Mouse (Mus musculus) heart, embryonic 12.5 days (tissue): ENCODE data around the gene Syne1. TPM values are rescaled to one million over a fixed set of nuclear protein-coding genes. Genes with fewer than 3 reads are reported as not detected.

Experiments used
- ATAC-seq: fragments of 200-750 bp; cut with Nextera tagmentation; 2 replicates; pipeline ENCODE4 v1.8.0; 2017; ENCODE audit warnings: moderate TSS enrichment, moderate library complexity; ENCODE audit not compliant: insufficient number of reproducible peaks, low FRiP score
- H3K27ac ChIP-seq: fragments of 300-500 bp; sonication (generic); 2 replicates; pipeline ENCODE4 v1.5.1; 2016; ENCODE audit warnings: mild to moderate bottlenecking, moderate library complexity; ENCODE audit not compliant: poor library complexity, severe bottlenecking
- H3K27me3 ChIP-seq: fragments of 300-500 bp; sonication (generic); replicated peaks from 2 replicates; pipeline ENCODE4 v1.6.1; 2016; ENCODE audit warnings: mild to moderate bottlenecking, moderate library complexity
- H3K36me3 ChIP-seq: fragments of 300-500 bp; sonication (generic); 2 replicates; pipeline ENCODE4 v1.6.1; 2016; ENCODE audit warnings: mild to moderate bottlenecking, moderate library complexity
- H3K4me1 ChIP-seq: fragments of 300-500 bp; sonication (generic); replicated peaks from 2 replicates; pipeline ENCODE4 v1.6.1; 2016; ENCODE audit warnings: mild to moderate bottlenecking
- H3K4me2 ChIP-seq: fragments of 300-500 bp; sonication (generic); 2 replicates; pipeline ENCODE4 v1.6.1; 2016; ENCODE audit warnings: mild to moderate bottlenecking, moderate library complexity
- H3K4me3 ChIP-seq: fragments of 300-500 bp; sonication (generic); 2 replicates; pipeline ENCODE4 v1.5.1; 2016; ENCODE audit warnings: mild to moderate bottlenecking
- H3K9ac ChIP-seq: fragments of 300-500 bp; sonication (generic); 2 replicates; pipeline ENCODE4 v1.6.1; 2016; ENCODE audit warnings: mild to moderate bottlenecking, moderate library complexity
- H3K9me3 ChIP-seq: fragments of 300-500 bp; sonication (generic); replicated peaks from 2 replicates; pipeline ENCODE4 v1.6.1; 2016; ENCODE audit warnings: mild to moderate bottlenecking, moderate library complexity
- WGBS: fragments of 180-500 bp; shearing (Covaris S2); methylation state at CpG from one replicate; pipeline ENCODE4 v1.1.7; 2016; 5-methylcytosine and 5-hydroxymethylcytosine counted together
- polyA plus RNA-seq: library from polyadenylated mRNA; unstranded; fragments of >200 nt; fragmentation: Nextera tagmentation; extraction: Ambion mirVana; gene quantifications from 2 replicates; pipeline ENCODE4 v1.2.1, GENCODE M21; 2016

Gene Syne1
- polyA plus RNA-seq, 1 experiment from 2014 or later, result 18.0 TPM

GRCm38 (mm10) chr10:5086329-5086728, 465.0 kb downstream of the Syne1 start:
- WGBS, result 73% methylated on average over 6 of the region's 6 CpGs
- Histone ChIP-seq H3K27ac (no peak overlapping the region), H3K36me3 (peaks cover 26% of the 10 kb centered on the region), H3K9me3 (no peaks in the 10 kb centered on the region), H3K4me1 (no peaks in the 10 kb centered on the region), H3K27me3 (no peaks in the 10 kb centered on the region), H3K4me2 (no peak overlapping the region), H3K4me3 (no peak overlapping the region), H3K9ac (no peak overlapping the region)
- no peak for ATAC-seq

GRCm38 (mm10) chr10:5085792-5086191, 465.5 kb downstream of the Syne1 start:
- WGBS, result 78% methylated on average over 5 of the region's 5 CpGs
- H3K4me2 ChIP-seq, result no peak overlapping the region

GRCm38 (mm10) chr10:5083716-5084115, 467.6 kb downstream of the Syne1 start:
- peaks cover 26% of the 10 kb centered on the region for H3K36me3 ChIP-seq
- no peaks in the 10 kb centered on the region for H3K9me3 ChIP-seq
- no peaks in the 10 kb centered on the region for H3K4me1 ChIP-seq
- no peak overlapping the region for H3K4me2 ChIP-seq
- 75% methylated on average over 6 of the region's 6 CpGs for WGBS
- no peak overlapping the region for H3K9ac ChIP-seq
- H3K4me3 ChIP-seq, result no peak overlapping the region
- H3K27ac ChIP-seq, result no peak overlapping the region
- H3K27me3 ChIP-seq, result no peaks in the 10 kb centered on the region
- no peak for ATAC-seq

More at GRCm38 (mm10) chr10:5085792-5086191, 465.5 kb downstream of the Syne1 start:
- Histone ChIP-seq H3K9ac (no peak overlapping the region), H3K4me1 (no peaks in the 10 kb centered on the region), H3K36me3 (peaks cover 26% of the 10 kb centered on the region), H3K27me3 (no peaks in the 10 kb centered on the region), H3K27ac (no peak overlapping the region), H3K4me3 (no peak overlapping the region), H3K9me3 (no peaks in the 10 kb centered on the region)
- ATAC-seq, result no peak

GRCm38 (mm10) chr10:5079945-5080468, 471.3 kb downstream of the Syne1 start:
- no peak for ATAC-seq
- H3K9ac ChIP-seq, result no peak overlapping the region
- no peaks in the 10 kb centered on the region for H3K9me3 ChIP-seq
- H3K27ac ChIP-seq, result no peak overlapping the region
- no peaks in the 10 kb centered on the region for H3K4me1 ChIP-seq
- H3K4me3 ChIP-seq, result no peak overlapping the region
- H3K4me2 ChIP-seq, result no peak overlapping the region
- WGBS, result 58% methylated on average over 9 of the region's 9 CpGs
- no peaks in the 10 kb centered on the region for H3K27me3 ChIP-seq
- H3K36me3 ChIP-seq, result peaks cover 16% of the 10 kb centered on the region

GRCm38 (mm10) chr10:5075724-5076123, 475.6 kb downstream of the Syne1 start:
- whole genome bisulfite sequencing, result 82% methylated on average over 7 of the region's 7 CpGs
- no peak overlapping the region for H3K9ac ChIP-seq
- H3K27ac ChIP-seq, result no peak overlapping the region
- peaks cover 25% of the 10 kb centered on the region; the same call in 1 of the 2 replicates for H3K36me3 ChIP-seq
- no peak overlapping the region for H3K4me2 ChIP-seq
- no peaks in the 10 kb centered on the region for H3K9me3 ChIP-seq
- no peaks in the 10 kb centered on the region for H3K27me3 ChIP-seq
- no peak for ATAC-seq
- no peaks in the 10 kb centered on the region for H3K4me1 ChIP-seq
- no peak overlapping the region for H3K4me3 ChIP-seq

- no peak overlapping the region for H3K4me3 ChIP-seq
- ATAC-seq, result no peak
Observed at GRCm38 (mm10) chr10:5072054-5072453, 479.2 kb downstream of the Syne1 start.

GRCm38 (mm10) chr10:5070941-5071231, 480.4 kb downstream of the Syne1 start:
- Histone ChIP-seq H3K9ac (no peak overlapping the region), H3K27ac (no peak overlapping the region), H3K4me3 (no peak overlapping the region), H3K4me2 (no peak overlapping the region), H3K36me3 (peaks cover 28% of the 10 kb centered on the region; the same call in 1 of the 2 replicates), H3K4me1 (no peaks in the 10 kb centered on the region), H3K27me3 (no peaks in the 10 kb centered on the region), H3K9me3 (no peaks in the 10 kb centered on the region)
- ATAC-seq, result no peak
- 81% methylated on average over 3 of the region's 3 CpGs for WGBS

More at GRCm38 (mm10) chr10:5072054-5072453, 479.2 kb downstream of the Syne1 start:
- H3K27me3 ChIP-seq, result no peaks in the 10 kb centered on the region
- H3K9me3 ChIP-seq, result no peaks in the 10 kb centered on the region
- H3K4me1 ChIP-seq, result no peaks in the 10 kb centered on the region
- no peak overlapping the region for H3K4me2 ChIP-seq
- no peak overlapping the region for H3K27ac ChIP-seq
- WGBS, result 83% methylated on average over 8 of the region's 8 CpGs
- no peak overlapping the region for H3K9ac ChIP-seq
- peaks cover 27% of the 10 kb centered on the region; the same call in 1 of the 2 replicates for H3K36me3 ChIP-seq

- Histone ChIP-seq H3K4me3 (no peak overlapping the region), H3K4me1 (no peaks in the 10 kb centered on the region), H3K27me3 (no peaks in the 10 kb centered on the region), H3K36me3 (peaks cover 23% of the 10 kb centered on the region; the same call in 1 of the 2 replicates), H3K4me2 (peak overlapping the region; percentile 20; the same call in 1 of the 2 replicates), H3K27ac (peak overlapping the region; percentile 51), H3K9me3 (no peaks in the 10 kb centered on the region), H3K9ac (no peak overlapping the region)
- WGBS, result 88% methylated on average over 11 of the region's 11 CpGs
- ATAC-seq, result no peak
Observed at GRCm38 (mm10) chr10:5070168-5070940, 480.9 kb downstream of the Syne1 start.

GRCm38 (mm10) chr10:5068676-5069265, 482.5 kb downstream of the Syne1 start, which contains the start of gene Gm10097:
Gm10097 (plus strand) TSS chr10:5069192.
- Histone ChIP-seq H3K4me3 (peak within 1 kb of the TSS; percentile 22), H3K9ac (peak within 1 kb of the TSS; percentile 47; the same call in 1 of the 2 replicates), H3K36me3 (peaks cover 20% of the 10 kb centered on the region; the same call in 1 of the 2 replicates), H3K4me1 (0 out of 2 replicates have a peak, but pooled peaks cover under 1% of the 10 kb centered on the region), H3K27ac (peak within 1 kb of the TSS; percentile 89), H3K4me2 (peak within 1 kb of the TSS; percentile 52), H3K27me3 (no peaks in the 10 kb centered on the region), H3K9me3 (no peaks in the 10 kb centered on the region)
- 55% methylated on average over 14 of the region's 14 CpGs for WGBS
- peak; percentile 74 for ATAC-seq

- peaks cover 24% of the 10 kb centered on the region; the same call in 1 of the 2 replicates for H3K36me3 ChIP-seq
- no peak for ATAC-seq
- no peak overlapping the region for H3K4me2 ChIP-seq
- H3K27me3 ChIP-seq, result no peaks in the 10 kb centered on the region
- H3K9me3 ChIP-seq, result no peaks in the 10 kb centered on the region
- 0 out of 2 replicates have a peak, but pooled peaks cover 10% of the 10 kb centered on the region for H3K4me1 ChIP-seq
- 90% methylated on average over 3 of the region's 3 CpGs for WGBS
- H3K9ac ChIP-seq, result no peak overlapping the region
- no peak overlapping the region for H3K27ac ChIP-seq
- no peak overlapping the region for H3K4me3 ChIP-seq
Observed at GRCm38 (mm10) chr10:5067113-5067512, 484.2 kb downstream of the Syne1 start.

- Histone ChIP-seq H3K4me1 (peaks cover 34% of the 10 kb centered on the region), H3K36me3 (peaks cover 38% of the 10 kb centered on the region), H3K4me3 (no peak overlapping the region), H3K27me3 (no peaks in the 10 kb centered on the region), H3K27ac (peak overlapping the region; percentile 68), H3K4me2 (no peak overlapping the region), H3K9ac (no peak overlapping the region), H3K9me3 (no peaks in the 10 kb centered on the region)
- 44% methylated on average over 2 of the region's 2 CpGs for WGBS
- ATAC-seq, result no peak
Observed at GRCm38 (mm10) chr10:5059983-5060382, 491.3 kb downstream of the Syne1 start.
